Mouse (Mus musculus): ENCODE results near the gene Mfap1a. TPM values are rescaled to one million over a fixed set of nuclear protein-coding genes. Genes with fewer than 3 reads are reported as not detected.

The Mfap1a gene
- 10 to 100 TPM; 54.6 to 57.1 TPM for total RNA-seq (2023)

DNA sequence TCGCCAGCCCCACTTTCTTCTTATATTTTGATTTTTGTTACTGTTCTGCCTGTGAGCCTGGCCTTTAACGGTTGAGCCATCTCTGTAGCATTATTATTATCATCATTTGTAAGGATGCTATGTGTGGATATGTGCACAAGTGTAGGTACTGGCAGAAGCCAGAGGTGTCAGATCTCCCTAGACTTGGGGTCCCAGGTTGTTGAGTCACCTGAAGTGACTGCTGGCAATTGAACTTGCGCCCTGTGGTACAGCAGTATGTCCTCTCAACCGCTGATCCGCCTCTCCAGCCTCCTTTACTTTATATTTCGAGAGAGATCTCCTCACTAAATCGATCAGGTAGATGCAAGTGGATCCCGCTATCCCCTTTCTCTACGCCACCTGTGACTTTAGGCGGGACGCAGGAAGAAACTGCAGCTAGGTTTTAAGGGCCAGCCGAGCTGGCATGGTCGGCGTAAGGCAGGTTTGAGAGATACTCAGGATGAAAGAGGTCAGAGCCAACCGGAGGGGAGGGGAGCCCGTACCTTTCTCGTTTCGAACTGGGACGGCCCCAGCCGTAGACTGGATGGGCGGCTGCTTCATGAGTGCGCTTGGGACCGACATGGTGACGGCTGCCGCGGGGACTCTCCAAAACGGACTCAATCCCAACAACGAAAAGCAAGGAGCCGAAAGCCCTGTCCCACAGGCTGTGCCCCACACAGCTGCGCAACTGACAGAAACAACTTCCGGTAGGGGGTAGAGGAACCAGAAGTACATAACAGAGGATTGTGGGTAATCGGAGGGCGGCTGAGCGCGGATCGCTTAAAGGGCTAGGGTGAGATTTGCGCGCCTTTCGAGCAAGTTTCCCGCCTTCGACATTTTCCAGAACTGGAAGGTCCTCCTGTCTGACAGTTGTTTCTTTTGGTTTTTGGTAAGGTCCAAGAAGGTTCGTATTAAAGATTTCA, at the start of gene Mfap1a, which contains the start of gene Wdr76:
Gene Mfap1a, minus strand, starts transcription at position 724 of the 941 bp plus-strand sequence.
Gene Wdr76, plus strand, starts transcription at position 782 of the 941 bp plus-strand sequence.

DNA sequence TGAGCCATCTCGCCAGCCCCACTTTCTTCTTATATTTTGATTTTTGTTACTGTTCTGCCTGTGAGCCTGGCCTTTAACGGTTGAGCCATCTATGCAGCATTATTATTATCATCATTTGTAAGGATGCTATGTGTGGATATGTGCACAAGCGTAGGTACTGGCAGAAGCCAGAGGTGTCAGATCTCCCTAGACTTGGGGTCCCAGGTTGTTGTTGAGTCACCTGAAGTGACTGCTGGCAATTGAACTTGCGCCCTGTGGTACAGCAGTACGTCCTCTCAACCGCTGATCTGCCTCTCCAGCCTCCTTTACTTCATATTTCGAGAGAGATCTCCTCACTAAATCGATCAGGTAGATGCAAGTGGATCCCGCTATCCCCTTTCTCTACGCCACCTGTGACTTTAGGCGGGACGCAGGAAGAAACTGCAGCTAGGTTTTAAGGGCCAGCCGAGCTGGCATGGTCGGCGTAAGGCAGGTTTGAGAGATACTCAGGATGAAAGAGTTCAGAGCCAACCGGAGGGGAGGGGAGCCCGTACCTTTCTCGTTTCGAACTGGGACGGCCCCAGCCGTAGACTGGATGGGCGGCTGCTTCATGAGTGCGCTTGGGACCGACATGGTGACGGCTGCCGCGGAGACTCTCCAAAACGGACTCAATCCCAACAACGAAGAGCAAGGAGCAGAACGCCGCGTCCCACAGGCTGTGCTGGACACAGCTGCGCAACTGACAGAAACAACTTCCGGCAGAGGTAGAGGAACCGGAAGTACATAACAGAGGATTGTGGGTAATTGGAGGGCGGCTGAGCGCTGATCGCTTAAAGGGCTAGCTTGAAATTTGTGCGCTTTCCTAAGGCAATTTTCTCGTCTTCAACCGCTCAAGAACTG, 32.9 kb downstream of the Mfap1a start, which contains the start of gene Mfap1b:
Gene Mfap1b, minus strand, starts transcription at position 767 of the 879 bp plus-strand sequence.

DNA sequence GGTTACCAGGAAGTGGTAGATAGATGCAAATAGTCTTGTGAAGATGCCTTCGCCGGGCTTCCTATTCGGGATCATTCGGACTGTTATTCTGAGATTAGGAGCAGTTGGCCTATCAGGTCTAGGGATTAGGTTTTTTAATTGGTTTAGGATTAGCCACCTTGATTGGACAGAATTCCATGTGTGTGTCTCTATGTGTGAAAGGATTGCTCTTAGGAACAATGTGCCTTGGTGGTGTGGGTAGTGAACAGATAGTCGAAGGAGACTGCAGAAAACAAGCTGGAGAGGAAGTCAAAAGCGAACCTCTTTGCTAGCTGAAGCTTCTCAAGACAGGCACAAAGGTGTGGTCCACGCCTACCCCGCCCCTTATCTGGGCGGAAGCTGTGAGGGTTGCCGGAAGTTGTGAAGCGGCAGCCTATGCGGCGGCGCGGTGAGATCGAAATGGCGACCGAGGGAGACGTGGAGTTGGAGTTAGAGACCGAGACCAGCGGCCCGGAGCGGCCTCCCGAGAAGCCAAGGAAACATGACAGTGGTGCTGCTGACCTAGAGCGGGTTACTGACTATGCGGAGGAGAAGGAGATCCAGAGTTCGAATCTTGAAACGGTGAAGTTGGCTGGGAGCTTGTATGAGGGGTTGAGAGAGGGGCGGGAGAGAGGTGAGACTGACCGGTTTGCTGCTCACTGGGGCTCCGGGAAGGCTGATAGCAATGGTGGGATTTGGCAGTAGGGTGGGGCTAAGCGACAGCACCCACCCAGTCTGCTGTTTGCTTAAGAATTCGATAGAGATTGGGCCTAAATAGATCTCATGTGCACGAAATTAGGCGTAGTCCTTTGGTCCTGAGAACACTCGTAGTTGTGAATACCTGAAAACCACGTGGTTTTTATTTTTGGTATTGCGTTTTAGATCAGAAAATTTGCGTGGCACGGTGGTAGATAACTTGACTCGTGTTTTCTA, 49.5 kb downstream of the Mfap1a start, which contains the start of gene Serinc4:
Gene Serinc4, minus strand, starts transcription at position 90 of the 951 bp plus-strand sequence.

DNA sequence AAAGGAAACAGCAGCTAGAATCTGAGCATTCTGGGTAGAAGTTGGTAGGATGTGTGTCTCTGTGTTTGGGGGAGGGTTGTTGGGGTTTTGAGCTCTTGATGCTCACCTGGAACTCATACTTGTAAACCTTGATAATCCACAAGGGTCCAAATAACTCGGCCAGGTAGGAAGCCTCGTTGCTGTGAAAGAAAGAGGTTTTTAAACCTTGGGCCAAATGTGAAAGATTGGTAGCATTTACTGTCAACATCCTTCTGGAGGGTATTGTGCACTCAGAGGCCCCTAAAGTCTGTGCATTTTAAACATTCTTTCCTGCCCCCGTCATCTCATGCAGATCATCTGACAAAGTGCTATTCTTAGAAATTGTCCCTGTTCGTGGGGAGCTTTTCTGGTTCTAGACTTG, 53.5 kb downstream of the Mfap1a start, which contains the start of gene Hypk:
Gene Hypk, plus strand, starts transcription at position 301 of the 400 bp plus-strand sequence.

DNA sequence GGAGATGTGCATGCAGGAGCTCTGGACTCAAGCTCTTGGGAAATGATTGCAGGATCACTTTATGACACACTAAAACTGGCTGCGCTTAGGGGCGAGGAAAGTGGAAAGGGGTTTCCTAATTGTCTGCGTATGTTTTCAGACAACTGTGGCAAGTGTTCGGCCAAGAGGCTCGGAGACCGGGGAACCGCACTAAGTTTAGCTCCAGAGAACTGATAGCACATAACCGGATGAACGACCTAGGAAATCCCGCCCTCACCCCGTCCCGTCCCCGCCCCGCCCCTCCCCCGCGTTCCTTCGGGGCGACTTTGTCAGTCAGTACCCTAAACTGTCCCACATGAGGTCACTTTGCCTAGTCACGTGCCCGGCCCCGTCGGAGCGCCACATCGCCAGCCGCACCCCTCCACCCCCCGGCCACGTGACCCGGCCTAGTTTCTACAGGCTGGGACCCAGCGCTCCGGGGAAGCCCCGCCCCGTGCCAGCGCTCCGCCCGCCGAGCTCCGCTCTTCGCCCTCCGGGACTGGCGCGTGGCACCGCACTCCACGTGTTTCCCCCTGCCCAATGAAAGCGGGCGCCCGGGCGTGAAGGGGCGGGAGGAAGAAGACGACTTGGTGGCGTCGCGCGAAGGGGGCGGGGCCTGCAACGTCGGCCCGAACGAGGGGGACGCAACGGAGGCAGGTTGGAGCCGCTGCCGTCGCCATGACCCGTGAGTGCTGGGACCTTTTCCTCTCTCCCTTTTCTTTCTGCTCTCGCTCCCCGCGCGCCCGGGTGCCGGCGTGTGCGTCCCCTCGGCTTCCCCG, 57.5 kb downstream of the Mfap1a start, which contains the start of gene Serf2:
Gene Serf2, plus strand, starts transcription at position 457 of the 797 bp plus-strand sequence.

DNA sequence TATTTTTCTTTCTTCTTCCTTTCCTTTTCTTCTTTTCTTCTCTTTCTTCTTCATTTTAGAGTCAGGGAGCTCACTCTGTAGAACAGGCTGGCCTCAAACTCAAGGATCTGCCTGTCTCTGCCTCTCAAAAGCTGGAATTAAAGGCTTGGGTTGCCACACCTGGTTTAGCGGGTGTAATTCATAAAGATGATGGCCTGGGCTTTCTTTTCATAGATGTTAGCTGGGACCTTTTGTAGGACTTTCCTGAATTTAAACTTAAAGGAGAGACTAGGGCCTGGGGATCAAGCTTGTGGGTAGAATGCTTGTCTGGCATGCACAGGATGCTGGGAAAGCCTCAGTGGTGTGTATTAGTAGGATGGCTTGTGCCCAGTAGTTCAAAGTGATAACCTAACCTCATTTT, 62.3 kb downstream of the Mfap1a start, which contains the start of gene Ell3:
Gene Ell3, minus strand, starts transcription at position 101 of the 400 bp plus-strand sequence.

Other genes with a start within 250 kb of the Mfap1a start
- 100 to 1,000 TPM; 105 to 109 TPM for gene Trp53bp1, start 235.3 kb downstream of the Mfap1a start, total RNA-seq (2023)
- under 1 TPM in 1 of 2 experiments, not detected in 1; 0.09 TPM for gene Map1a, start 217.1 kb downstream of the Mfap1a start, total RNA-seq (2023)
- gene Ppip5k1, start 151.3 kb downstream of the Mfap1a start, total RNA-seq (2023) = 10 to 100 TPM; 30.0 to 32.7 TPM
- not detected for gene Ckmt1, start 149.0 kb downstream of the Mfap1a start, total RNA-seq (2023)
- under 1 TPM in 1 of 2 experiments, not detected in 1; 0.18 TPM for gene Strc, start 119.5 kb downstream of the Mfap1a start, total RNA-seq (2023)
- 100 to 1,000 TPM; 150 to 171 TPM for gene Pdia3, start 92.9 kb downstream of the Mfap1a start, total RNA-seq (2023)
- 1 to 10 TPM; 2.7 to 4.2 TPM for gene Catsper2, start 92.9 kb downstream of the Mfap1a start, total RNA-seq (2023)
- gene Ell3, start 62.4 kb downstream of the Mfap1a start, total RNA-seq (2023) = 100 to 1,000 TPM in 1 of 2 experiments, 10 to 100 TPM in 1; 97.4 to 105 TPM
- gene Serf2, start 57.5 kb downstream of the Mfap1a start, total RNA-seq (2023) = 100 to 1,000 TPM; 249 to 301 TPM
- 10 to 100 TPM; 35.9 to 40.2 TPM for gene Hypk, start 53.4 kb downstream of the Mfap1a start, total RNA-seq (2023)
- 1 to 10 TPM; 1.2 to 2.2 TPM for gene Serinc4, start 49.9 kb downstream of the Mfap1a start, total RNA-seq (2023)
- 10 to 100 TPM; 45.8 to 48.2 TPM for gene Mfap1b, start 32.6 kb downstream of the Mfap1a start, total RNA-seq (2023)
- 10 to 100 TPM; 17.1 to 17.6 TPM for gene Wdr76, start 58 bp upstream of the Mfap1a start, total RNA-seq (2023)